Mouse (Mus musculus): ENCODE data around the gene Irs3. TPM values are rescaled to one million over a fixed set of nuclear protein-coding genes. Genes with fewer than 3 reads are reported as not detected.

Gene Irs3
- polyA plus RNA-seq, 1 experiment from 2014 or later, result 0.15 TPM

GRCm38 (mm10) chr5:137596601-137597261, 48.8 kb downstream of the Irs3 start:
- H3K4me3 ChIP-seq (ENCODE audit: low read depth, low read length), result no peak overlapping the region
- H3K27me3 ChIP-seq (ENCODE audit: control insufficient read depth, insufficient read depth, low read depth, low read length), result no peaks in the 10 kb centered on the region
- H3K9ac ChIP-seq (ENCODE audit: low read depth, low read length), result no peak overlapping the region
- WGBS, result 33% methylated on average over 29 of the region's 30 CpGs
- no peak overlapping the region for H3K27ac ChIP-seq (ENCODE audit: low read length)
- no peaks in the 10 kb centered on the region for H3K9me3 ChIP-seq (replicated peaks; ENCODE audit: control insufficient read depth, low read length, poor library complexity, severe bottlenecking)
- peak overlapping the region; percentile 12; the same call in 1 of the 2 replicates for H3K4me2 ChIP-seq (ENCODE audit: low read length)
- peaks cover 3% of the 10 kb centered on the region; the same call in 1 of the 2 replicates for H3K36me3 ChIP-seq (ENCODE audit: control insufficient read depth, insufficient read depth, low read length)
- no peak for ATAC-seq
- H3K4me1 ChIP-seq (ENCODE audit: control insufficient read depth, insufficient read depth, low read length), result peaks cover 12% of the 10 kb centered on the region

DNA sequence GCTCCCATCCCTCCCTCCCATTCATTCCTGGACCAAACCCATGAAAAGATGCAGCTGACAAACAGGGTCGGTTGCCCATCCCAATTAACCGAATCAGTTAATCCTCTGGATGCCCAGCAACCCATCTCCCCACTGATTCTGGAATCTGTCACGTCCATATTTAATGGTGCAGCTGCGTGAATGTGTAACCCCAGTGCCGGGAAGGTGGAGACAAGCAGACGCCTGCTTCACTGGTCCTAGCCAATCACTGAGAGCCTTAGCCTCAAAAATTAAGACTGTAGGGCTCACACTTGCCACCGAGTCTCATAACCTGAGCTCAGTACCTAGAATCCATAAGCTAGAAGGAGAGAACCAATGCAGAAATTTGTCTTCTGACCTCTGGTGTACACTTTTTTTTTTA, 49.6 kb downstream of the Irs3 start:
- ATAC-seq, result no peak
- H3K4me2 ChIP-seq (ENCODE audit: low read length), result no peak overlapping the region
- H3K36me3 ChIP-seq (ENCODE audit: control insufficient read depth, insufficient read depth, low read length), result peaks cover 3% of the 10 kb centered on the region; the same call in 1 of the 2 replicates
- H3K27ac ChIP-seq (ENCODE audit: low read length), result no peak overlapping the region
- no peaks in the 10 kb centered on the region for H3K9me3 ChIP-seq (replicated peaks; ENCODE audit: control insufficient read depth, low read length, poor library complexity, severe bottlenecking)
- H3K4me3 ChIP-seq (ENCODE audit: low read depth, low read length), result no peak overlapping the region
- H3K27me3 ChIP-seq (ENCODE audit: control insufficient read depth, insufficient read depth, low read depth, low read length), result no peaks in the 10 kb centered on the region
- H3K4me1 ChIP-seq (ENCODE audit: control insufficient read depth, insufficient read depth, low read length), result peaks cover 12% of the 10 kb centered on the region
- 63% methylated on average over 7 of the region's 7 CpGs for WGBS
- H3K9ac ChIP-seq (ENCODE audit: low read depth, low read length), result no peak overlapping the region

Other genes starting within 250 kb of the Irs3 start
- gene Zan, start 168.7 kb downstream of the Irs3 start, polyA plus RNA-seq (2015; fragmentation: Nextera tagmentation; extraction: Ambion mirVana), result 0.12 and 0.18 TPM in 2 replicates
- gene Pop7, start 143.2 kb downstream of the Irs3 start, polyA plus RNA-seq (2015; fragmentation: Nextera tagmentation; extraction: Ambion mirVana), result 76.3 and 80.5 TPM in 2 replicates
- gene Gigyf1, start 127.2 kb downstream of the Irs3 start, polyA plus RNA-seq (2015; fragmentation: Nextera tagmentation; extraction: Ambion mirVana), result 19.3 and 19.4 TPM in 2 replicates
- gene Epo, start 112.5 kb downstream of the Irs3 start, polyA plus RNA-seq (2015; fragmentation: Nextera tagmentation; extraction: Ambion mirVana), result not detected in 2 replicates
- gene Gnb2, start 112.2 kb downstream of the Irs3 start, polyA plus RNA-seq (2015; fragmentation: Nextera tagmentation; extraction: Ambion mirVana), result 496 and 512 TPM in 2 replicates
- gene Actl6b, start 92.2 kb downstream of the Irs3 start, polyA plus RNA-seq (2015; fragmentation: Nextera tagmentation; extraction: Ambion mirVana), result 307 and 326 TPM in 2 replicates
- gene Tfr2, start 75.9 kb downstream of the Irs3 start, polyA plus RNA-seq (2015; fragmentation: Nextera tagmentation; extraction: Ambion mirVana), result 7.8 and 10.1 TPM in 2 replicates
- gene Mospd3, start 44.7 kb downstream of the Irs3 start, polyA plus RNA-seq (2015; fragmentation: Nextera tagmentation; extraction: Ambion mirVana), result 57.2 and 60.9 TPM in 2 replicates
- 11.9 and 13.3 TPM in 2 replicates for gene Pcolce, start 31.9 kb downstream of the Irs3 start, polyA plus RNA-seq (2015; fragmentation: Nextera tagmentation; extraction: Ambion mirVana)
- 0.11 and 0.12 TPM in 2 replicates for gene Fbxo24, start 16.7 kb downstream of the Irs3 start, polyA plus RNA-seq (2015; fragmentation: Nextera tagmentation; extraction: Ambion mirVana)
- gene Lrch4, start 16.6 kb downstream of the Irs3 start, polyA plus RNA-seq (2015; fragmentation: Nextera tagmentation; extraction: Ambion mirVana), result 18.8 and 19.2 TPM in 2 replicates
- 8.2 and 9.2 TPM in 2 replicates for gene Gm20605, start 16.5 kb downstream of the Irs3 start, polyA plus RNA-seq (2015; fragmentation: Nextera tagmentation; extraction: Ambion mirVana)
- 5.9 and 6.7 TPM in 2 replicates for gene Sap25, start 4.4 kb downstream of the Irs3 start, polyA plus RNA-seq (2015; fragmentation: Nextera tagmentation; extraction: Ambion mirVana)
- 15.8 and 20.4 TPM in 2 replicates for gene Agfg2, start 39.0 kb upstream of the Irs3 start, polyA plus RNA-seq (2015; fragmentation: Nextera tagmentation; extraction: Ambion mirVana)
- gene Nyap1, start 95.9 kb upstream of the Irs3 start, polyA plus RNA-seq (2015; fragmentation: Nextera tagmentation; extraction: Ambion mirVana), result 67.2 and 67.5 TPM in 2 replicates
- gene Tsc22d4, start 100.0 kb upstream of the Irs3 start, polyA plus RNA-seq (2015; fragmentation: Nextera tagmentation; extraction: Ambion mirVana), result 55.4 and 74.1 TPM in 2 replicates
- gene Ppp1r35, start 133.1 kb upstream of the Irs3 start, polyA plus RNA-seq (2015; fragmentation: Nextera tagmentation; extraction: Ambion mirVana), result 33.5 and 36.6 TPM in 2 replicates
- 10.4 and 11.6 TPM in 2 replicates for gene Mepce, start 141.9 kb upstream of the Irs3 start, polyA plus RNA-seq (2015; fragmentation: Nextera tagmentation; extraction: Ambion mirVana)
- 11.6 and 13.1 TPM in 2 replicates for gene Zcwpw1, start 142.1 kb upstream of the Irs3 start, polyA plus RNA-seq (2015; fragmentation: Nextera tagmentation; extraction: Ambion mirVana)
- gene Pilra, start 190.6 kb upstream of the Irs3 start, polyA plus RNA-seq (2015; fragmentation: Nextera tagmentation; extraction: Ambion mirVana), result 0.37 and 0.48 TPM in 2 replicates
- gene Pilrb1, start 212.4 kb upstream of the Irs3 start, polyA plus RNA-seq (2015; fragmentation: Nextera tagmentation; extraction: Ambion mirVana), result 0.39 TPM in 1 of 2 replicates, not detected in the other
- not detected in 2 replicates for gene Pilrb2, start 226.1 kb upstream of the Irs3 start, polyA plus RNA-seq (2015; fragmentation: Nextera tagmentation; extraction: Ambion mirVana)

Measured in midbrain, embryonic 16.5 days (tissue).